Mouse (Mus musculus): Measurements from ENCODE around the gene Strn3. TPM values are rescaled to one million over a fixed set of nuclear protein-coding genes. Genes with fewer than 3 reads are reported as not detected.
"Not testable (repeated sequence)": the region's sequence is repeated elsewhere in the genome, so short reads cannot be mapped to it uniquely, and the experiment has no call there.

Gene Strn3
- polyA plus RNA-seq, 1 experiment from 2014 or later, result 45.7 TPM

GRCm38 (mm10) chr12:51708941-51709686 is 17.4 kb upstream of the Strn3 start:
- H3K4me2 ChIP-seq (replicated peaks), result no peak overlapping the region
- no peak overlapping the region for H3K4me3 ChIP-seq (replicated peaks)
- no peaks in the 10 kb centered on the region for H3K4me1 ChIP-seq (replicated peaks)
- H3K36me3 ChIP-seq, result no peaks in the 10 kb centered on the region
- 0 out of 2 replicates have a peak, but pooled peaks cover 2% of the 10 kb centered on the region for H3K9me3 ChIP-seq
- WGBS, result 59% methylated on average over 14 of the region's 14 CpGs
- no peak overlapping the region for H3K27ac ChIP-seq
- H3K9ac ChIP-seq (replicated peaks), result no peak overlapping the region
- H3K27me3 ChIP-seq, result no peaks in the 10 kb centered on the region
- no peak; the same call in 1 of the 2 replicates for ATAC-seq

- H3K27ac ChIP-seq, result no peak overlapping the region
- no peak overlapping the region for H3K4me3 ChIP-seq (replicated peaks)
- no peak for ATAC-seq
- H3K4me1 ChIP-seq (replicated peaks), result peaks cover 3% of the 10 kb centered on the region
- no peak overlapping the region for H3K9ac ChIP-seq (replicated peaks)
- H3K9me3 ChIP-seq, result no peaks in the 10 kb centered on the region; the same call in 1 of the 2 replicates
- WGBS, result 93% methylated on average over 5 of the region's 5 CpGs
- H3K4me2 ChIP-seq (replicated peaks), result no peak overlapping the region
- H3K27me3 ChIP-seq, result no peaks in the 10 kb centered on the region
- H3K36me3 ChIP-seq, result no peaks in the 10 kb centered on the region
Measured at GRCm38 (mm10) chr12:51706673-51707235, 15.1 kb upstream of the Strn3 start.

GRCm38 (mm10) chr12:51705778-51706177 is 14.1 kb upstream of the Strn3 start:
- no peaks in the 10 kb centered on the region for H3K36me3 ChIP-seq
- no peak overlapping the region for H3K4me2 ChIP-seq (replicated peaks)
- peaks cover 2% of the 10 kb centered on the region; the same call in 1 of the 2 replicates for H3K9me3 ChIP-seq
- H3K27ac ChIP-seq, result no peak overlapping the region
- H3K27me3 ChIP-seq, result no peaks in the 10 kb centered on the region
- ATAC-seq, result no peak
- WGBS, result 85% methylated on average over 12 of the region's 12 CpGs
- H3K4me3 ChIP-seq (replicated peaks), result no peak overlapping the region
- H3K9ac ChIP-seq (replicated peaks), result no peak overlapping the region
- peaks cover 3% of the 10 kb centered on the region for H3K4me1 ChIP-seq (replicated peaks)

DNA sequence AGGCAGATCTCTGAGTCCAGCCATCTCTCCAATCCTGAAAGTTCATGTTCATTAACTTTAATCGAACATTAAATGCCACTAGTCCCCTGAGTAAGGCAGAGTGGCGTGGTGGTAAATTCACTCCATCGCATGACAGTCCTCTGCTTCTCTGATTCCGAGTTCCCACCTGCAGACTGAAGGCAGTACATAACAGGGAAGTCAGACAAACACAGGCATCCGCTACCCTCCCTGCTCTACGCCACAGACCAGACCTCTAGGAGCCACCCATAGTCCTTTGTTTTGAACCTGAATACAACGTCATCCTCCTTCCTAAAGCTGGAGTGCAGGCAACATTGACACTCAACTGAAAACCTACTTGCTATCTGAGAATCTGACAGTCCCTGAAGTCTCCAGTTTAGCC is 12.9 kb upstream of the Strn3 start:
- peaks cover 2% of the 10 kb centered on the region; the same call in 1 of the 2 replicates for H3K9me3 ChIP-seq
- no peak overlapping the region for H3K9ac ChIP-seq (replicated peaks)
- no peak overlapping the region for H3K4me3 ChIP-seq (replicated peaks)
- no peak overlapping the region for H3K27ac ChIP-seq
- H3K4me2 ChIP-seq (replicated peaks), result no peak overlapping the region
- H3K36me3 ChIP-seq, result no peaks in the 10 kb centered on the region
- peaks cover 3% of the 10 kb centered on the region for H3K4me1 ChIP-seq (replicated peaks)
- WGBS, result 72% methylated on average over 7 of the region's 7 CpGs
- no peak for ATAC-seq
- no peaks in the 10 kb centered on the region for H3K27me3 ChIP-seq

DNA sequence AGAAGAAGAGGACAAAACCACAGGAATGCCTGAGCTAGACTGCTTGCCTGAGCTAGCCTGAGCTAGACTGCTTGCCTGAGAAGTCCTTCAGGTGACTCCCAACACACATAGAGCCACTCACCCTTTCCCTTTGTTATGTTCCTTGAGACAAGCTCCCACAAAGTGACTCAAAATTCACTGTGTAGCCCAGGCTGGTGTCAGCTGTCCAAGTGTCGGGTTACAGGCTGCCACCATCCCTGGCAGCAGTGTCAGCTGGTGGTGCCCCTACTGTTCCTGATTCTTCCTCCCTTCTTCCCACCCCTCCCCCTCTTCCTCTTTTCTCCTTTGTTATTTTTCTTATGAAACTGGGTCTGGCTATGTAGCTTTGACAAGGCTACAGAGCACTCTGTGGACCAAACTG is 12.2 kb upstream of the Strn3 start:
- WGBS, result 20% methylated on average over 1 of the region's 1 CpGs
- Histone ChIP-seq H3K27me3 (no peaks in the 10 kb centered on the region), H3K4me2 (replicated peaks) (no peak overlapping the region), H3K4me3 (replicated peaks) (no peak overlapping the region), H3K36me3 (no peaks in the 10 kb centered on the region), H3K4me1 (replicated peaks) (peaks cover 3% of the 10 kb centered on the region), H3K27ac (no peak overlapping the region), H3K9ac (replicated peaks) (no peak overlapping the region), H3K9me3 (peaks cover 2% of the 10 kb centered on the region; the same call in 1 of the 2 replicates)
- 0 out of 2 replicates have a peak, but pooled peaks have one; percentile 45 for ATAC-seq

- no peak overlapping the region for H3K9ac ChIP-seq (replicated peaks)
- H3K27me3 ChIP-seq, result no peaks in the 10 kb centered on the region
- H3K9me3 ChIP-seq, result peaks cover 2% of the 10 kb centered on the region; the same call in 1 of the 2 replicates
- no peak overlapping the region for H3K4me3 ChIP-seq (replicated peaks)
- no peak overlapping the region for H3K4me2 ChIP-seq (replicated peaks)
- ATAC-seq, result no peak
- peaks cover 3% of the 10 kb centered on the region for H3K4me1 ChIP-seq (replicated peaks)
- H3K27ac ChIP-seq, result no peak overlapping the region
- H3K36me3 ChIP-seq, result no peaks in the 10 kb centered on the region
Measured at GRCm38 (mm10) chr12:51701723-51702122, 10.0 kb upstream of the Strn3 start.

DNA sequence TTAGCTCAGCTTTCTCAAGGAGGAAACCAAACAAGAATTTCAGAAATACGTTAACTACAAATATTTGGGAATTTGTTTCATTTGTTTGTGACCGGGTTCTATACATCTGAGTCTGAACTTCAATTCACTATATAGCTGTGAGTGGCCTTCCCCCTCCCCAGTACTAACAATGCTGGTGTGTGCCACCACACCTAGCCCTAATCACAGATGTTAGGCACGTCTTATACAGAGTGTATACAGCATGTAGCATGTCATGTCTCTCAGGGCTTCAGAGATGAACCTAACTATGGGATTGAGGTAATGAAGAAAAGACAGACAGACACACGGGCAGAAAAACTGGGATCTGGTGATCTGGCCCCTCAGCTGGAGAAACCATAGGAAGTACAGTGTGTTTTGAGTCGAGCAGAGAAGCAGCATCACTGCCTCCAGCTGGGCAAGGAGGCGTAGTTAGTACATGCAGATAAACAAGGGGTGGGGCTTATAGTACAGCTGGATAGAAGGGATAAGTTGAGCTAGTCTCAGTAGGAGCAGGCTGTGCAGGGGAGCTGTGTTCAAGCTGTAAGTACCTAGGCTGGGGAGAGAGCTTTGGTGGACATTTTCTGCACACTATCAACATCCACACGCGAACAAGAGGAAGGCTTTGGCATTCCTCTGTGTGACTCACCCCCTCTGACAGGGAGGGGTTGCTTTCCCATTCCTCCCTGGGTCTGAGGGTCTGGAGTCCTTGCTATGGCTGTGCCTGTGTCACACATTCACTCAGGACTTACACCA is 8.1 kb upstream of the Strn3 start:
- Histone ChIP-seq H3K4me1 (replicated peaks) (peaks cover 3% of the 10 kb centered on the region), H3K9ac (replicated peaks) (no peak overlapping the region), H3K27me3 (no peaks in the 10 kb centered on the region), H3K27ac (no peak overlapping the region), H3K4me2 (replicated peaks) (no peak overlapping the region), H3K9me3 (peaks cover 2% of the 10 kb centered on the region; the same call in 1 of the 2 replicates), H3K36me3 (no peaks in the 10 kb centered on the region), H3K4me3 (replicated peaks) (no peak overlapping the region)
- 58% methylated on average over 8 of the region's 8 CpGs for WGBS
- no peak for ATAC-seq

GRCm38 (mm10) chr12:51696157-51696556 is 4.5 kb upstream of the Strn3 start:
- no peak for ATAC-seq
- H3K4me3 ChIP-seq (replicated peaks), result no peak overlapping the region
- H3K36me3 ChIP-seq, result no peaks in the 10 kb centered on the region
- H3K9me3 ChIP-seq, result no peaks in the 10 kb centered on the region
- H3K4me2 ChIP-seq (replicated peaks), result no peak overlapping the region
- 94% methylated on average over 2 of the region's 2 CpGs for WGBS
- no peak overlapping the region for H3K27ac ChIP-seq
- H3K9ac ChIP-seq (replicated peaks), result no peak overlapping the region
- H3K4me1 ChIP-seq (replicated peaks), result peaks cover 4% of the 10 kb centered on the region
- H3K27me3 ChIP-seq, result no peaks in the 10 kb centered on the region

- no peak overlapping the region for H3K9ac ChIP-seq (replicated peaks)
- no peak overlapping the region for H3K4me3 ChIP-seq (replicated peaks)
- peaks cover 8% of the 10 kb centered on the region for H3K4me1 ChIP-seq (replicated peaks)
- no peak overlapping the region for H3K27ac ChIP-seq
- no peaks in the 10 kb centered on the region for H3K9me3 ChIP-seq
- no peak overlapping the region for H3K4me2 ChIP-seq (replicated peaks)
- 94% methylated on average over 1 of the region's 1 CpGs for WGBS
- H3K36me3 ChIP-seq, result no peaks in the 10 kb centered on the region
- H3K27me3 ChIP-seq, result no peaks in the 10 kb centered on the region
- no peak for ATAC-seq
Measured at GRCm38 (mm10) chr12:51694966-51695365, 3.3 kb upstream of the Strn3 start.

GRCm38 (mm10) chr12:51694096-51694495 is 2.4 kb upstream of the Strn3 start:
- peaks cover 14% of the 10 kb centered on the region for H3K4me1 ChIP-seq (replicated peaks)
- no peaks in the 10 kb centered on the region for H3K27me3 ChIP-seq
- H3K9ac ChIP-seq (replicated peaks), result no peak overlapping the region
- no peak overlapping the region for H3K4me3 ChIP-seq (replicated peaks)
- H3K27ac ChIP-seq, result no peak overlapping the region
- H3K4me2 ChIP-seq (replicated peaks), result no peak overlapping the region
- no peaks in the 10 kb centered on the region for H3K36me3 ChIP-seq
- no peak for ATAC-seq
- no peaks in the 10 kb centered on the region for H3K9me3 ChIP-seq

DNA sequence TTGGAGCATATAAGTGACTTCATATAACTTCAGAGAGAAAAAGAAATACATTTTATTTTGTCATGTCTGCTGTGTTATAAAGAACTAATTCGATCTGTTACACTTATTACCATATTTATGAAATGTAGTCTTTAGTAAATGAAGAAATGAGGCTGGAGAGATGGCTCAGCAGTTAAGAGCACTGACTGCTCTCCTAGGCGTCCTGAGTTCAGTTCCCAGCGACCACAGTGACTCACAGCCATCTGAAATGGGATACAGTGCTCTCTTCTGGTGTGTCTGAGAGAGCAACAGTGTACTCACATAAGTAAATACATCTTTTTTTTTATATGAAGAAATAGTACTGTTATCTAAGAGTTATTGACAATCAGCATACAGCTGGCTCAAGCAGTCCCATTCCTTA is 1.7 kb upstream of the Strn3 start:
- Histone ChIP-seq H3K27ac (no peak overlapping the region), H3K27me3 (no peaks in the 10 kb centered on the region), H3K4me2 (replicated peaks) (no peak overlapping the region), H3K4me1 (replicated peaks) (peaks cover 18% of the 10 kb centered on the region), H3K4me3 (replicated peaks) (no peak overlapping the region), H3K9ac (replicated peaks) (no peak overlapping the region), H3K36me3 (no peaks in the 10 kb centered on the region), H3K9me3 (no peaks in the 10 kb centered on the region)
- no peak for ATAC-seq
- WGBS, result 88% methylated on average over 3 of the region's 3 CpGs

GRCm38 (mm10) chr12:51692870-51693269 is 1.2 kb upstream of the Strn3 start:
- Histone ChIP-seq H3K4me1 (replicated peaks) (peaks cover 18% of the 10 kb centered on the region), H3K4me2 (replicated peaks) (peak overlapping the region; percentile 25; the same call in 1 of the 2 replicates)
- H3K27ac ChIP-seq; H3K9me3 ChIP-seq; ATAC-seq; H3K27me3 ChIP-seq; H3K36me3 ChIP-seq; H3K9ac ChIP-seq (replicated peaks); H3K4me3 ChIP-seq (replicated peaks): not testable (repeated sequence)
- 79% methylated on average over 10 of the region's 10 CpGs for WGBS

Data from midbrain, embryonic 13.5 days (tissue).